Mouse (Mus musculus): ENCODE results near the gene Plk1. TPM values are rescaled to one million over a fixed set of nuclear protein-coding genes. Genes with fewer than 3 reads are reported as not detected.

Plk1 gene
- polyA plus RNA-seq, 1 experiment, result not detected

- WGBS, result 93% methylated on average over 2 of the region's 2 CpGs
- TF ChIP-seq POLR2A (IDR thresholded peaks at IDR 0.05; ENCODE audit: insufficient read depth, low read depth, low read length), result no peak
- no peak for TF ChIP-seq CTCF (IDR thresholded peaks at IDR 0.05; ENCODE audit: insufficient read depth, low read depth, low read length)
- no peak overlapping the region for H3K4me3 ChIP-seq (ENCODE audit: insufficient read depth, low read depth, low read length)
- H3K27ac ChIP-seq (ENCODE audit: insufficient read depth, low read depth, low read length), result no peak overlapping the region
- H3K4me1 ChIP-seq (ENCODE audit: control insufficient read depth, insufficient read depth, low read length), result no peaks in the 10 kb centered on the region
Observed at GRCm38 (mm10) chr7:122206121-122206520, 46.9 kb downstream of the Plk1 start.

DNA sequence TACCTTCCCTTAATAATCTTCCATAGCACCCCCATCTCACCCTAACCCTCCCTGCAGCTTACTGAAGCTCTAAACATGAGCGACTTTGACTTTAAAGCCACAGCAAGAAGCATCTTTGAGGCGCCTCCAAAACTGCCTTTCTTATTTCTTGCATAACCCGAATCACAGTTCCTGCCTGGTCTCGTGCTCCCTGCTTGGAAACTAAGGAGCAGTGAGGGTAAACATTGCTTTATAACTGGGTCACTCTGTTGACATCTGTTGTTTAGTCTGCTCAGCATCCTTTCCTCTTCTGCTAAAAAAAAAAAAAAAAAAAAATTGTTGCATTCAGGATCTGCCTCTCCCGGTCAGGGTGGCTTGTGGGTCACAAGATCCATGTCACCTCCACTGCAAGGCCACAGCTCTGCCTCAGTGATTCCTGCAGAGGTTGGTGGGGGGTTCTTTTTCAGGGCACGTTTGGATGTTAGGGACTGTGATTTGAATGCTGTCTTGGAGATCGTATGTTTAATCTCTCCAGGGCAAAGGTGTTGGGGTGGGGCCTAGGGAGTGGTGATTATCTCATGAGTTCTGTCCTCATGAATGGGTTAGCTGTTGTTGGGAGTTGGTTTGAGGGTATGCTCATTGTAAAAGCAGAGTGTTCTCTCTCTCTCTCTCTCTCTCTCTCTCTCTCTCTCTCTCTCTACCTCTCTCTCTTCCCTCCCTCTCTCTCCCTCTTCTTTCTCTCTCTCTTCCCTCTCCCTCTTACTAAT lies 49.2 kb downstream of the Plk1 start:
- WGBS, result 43% methylated on average over 7 of the region's 7 CpGs
- Histone ChIP-seq H3K4me1 (ENCODE audit: control insufficient read depth, insufficient read depth, low read length) (no peaks in the 10 kb centered on the region), H3K27ac (ENCODE audit: insufficient read depth, low read depth, low read length) (no peak overlapping the region), H3K4me3 (ENCODE audit: insufficient read depth, low read depth, low read length) (no peak overlapping the region)
- TF ChIP-seq CTCF (IDR thresholded peaks at IDR 0.05; ENCODE audit: insufficient read depth, low read depth, low read length) (no peak), POLR2A (IDR thresholded peaks at IDR 0.05; ENCODE audit: insufficient read depth, low read depth, low read length) (no peak)

DNA sequence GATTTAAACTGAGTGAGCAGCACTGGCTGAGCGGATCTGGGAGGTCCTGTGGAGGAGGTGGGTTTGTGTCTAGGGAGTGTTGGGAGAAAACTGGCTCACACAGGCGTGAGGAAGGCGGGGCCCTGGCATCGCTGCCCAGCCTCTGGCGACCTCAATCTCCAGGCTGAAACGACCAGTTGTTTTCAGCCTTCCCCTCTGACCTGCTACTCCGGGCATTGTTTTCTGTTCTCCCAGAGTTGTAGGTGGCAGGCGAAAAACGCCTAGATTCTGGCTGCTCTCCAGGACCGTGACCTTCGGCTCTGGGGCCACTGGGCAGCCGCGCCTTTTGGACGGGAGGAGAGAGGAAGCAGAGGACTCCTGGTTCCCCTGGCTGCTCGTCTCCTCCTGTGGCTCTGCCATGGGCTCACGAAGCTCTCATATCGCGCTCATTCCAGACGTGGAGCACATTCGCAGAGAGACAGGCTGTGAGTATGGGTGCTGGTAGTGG lies 60.1 kb downstream of the Plk1 start, which contains the start of gene Chp2:
Gene Chp2, plus strand, starts transcription at position 182 of the 487 bp plus-strand sequence.
- Histone ChIP-seq H3K4me1 (ENCODE audit: control insufficient read depth, insufficient read depth, low read length) (peaks cover 11% of the 10 kb centered on the region), H3K27ac (ENCODE audit: insufficient read depth, low read depth, low read length) (no peak within 1 kb of the TSS), H3K4me3 (ENCODE audit: insufficient read depth, low read depth, low read length) (peak within 1 kb of the TSS; percentile 16; the same call in 1 of the 2 replicates)
- TF ChIP-seq POLR2A (IDR thresholded peaks at IDR 0.05; ENCODE audit: insufficient read depth, low read depth, low read length) (no peak), CTCF (IDR thresholded peaks at IDR 0.05; ENCODE audit: insufficient read depth, low read depth, low read length) (no peak)
- whole genome bisulfite sequencing, result 19% methylated on average over 20 of the region's 20 CpGs

Other genes with a start within 250 kb of the Plk1 start
- gene Cog7, start 177.7 kb upstream of the Plk1 start, polyA plus RNA-seq (2012; ENCODE audit: insufficient read depth, insufficient read length, low replicate concordance, missing spikeins), result not detected in 2 replicates
- not detected in 2 replicates for gene Gga2, start 138.2 kb upstream of the Plk1 start, polyA plus RNA-seq (2012; ENCODE audit: insufficient read depth, insufficient read length, low replicate concordance, missing spikeins)
- gene Ubfd1, start 92.3 kb upstream of the Plk1 start, polyA plus RNA-seq (2012; ENCODE audit: insufficient read depth, insufficient read length, low replicate concordance, missing spikeins), result not detected in 2 replicates
- gene Ears2, start 92.2 kb upstream of the Plk1 start, polyA plus RNA-seq (2012; ENCODE audit: insufficient read depth, insufficient read length, low replicate concordance, missing spikeins), result not detected in 2 replicates
- not detected in 2 replicates for gene Ndufab1, start 57.6 kb upstream of the Plk1 start, polyA plus RNA-seq (2012; ENCODE audit: insufficient read depth, insufficient read length, low replicate concordance, missing spikeins)
- gene Palb2, start 26.5 kb upstream of the Plk1 start, polyA plus RNA-seq (2012; ENCODE audit: insufficient read depth, insufficient read length, low replicate concordance, missing spikeins), result not detected in 2 replicates
- not detected in 2 replicates for gene Dctn5, start 26.4 kb upstream of the Plk1 start, polyA plus RNA-seq (2012; ENCODE audit: insufficient read depth, insufficient read length, low replicate concordance, missing spikeins)
- gene Ern2, start 26.8 kb downstream of the Plk1 start, polyA plus RNA-seq (2012; ENCODE audit: insufficient read depth, insufficient read length, low replicate concordance, missing spikeins), result not detected in 2 replicates
- not detected in 2 replicates for gene Chp2, start 60.1 kb downstream of the Plk1 start, polyA plus RNA-seq (2012; ENCODE audit: insufficient read depth, insufficient read length, low replicate concordance, missing spikeins)
- 270 and 694 TPM in 2 replicates for gene Prkcb, start 129.3 kb downstream of the Plk1 start, polyA plus RNA-seq (2012; ENCODE audit: insufficient read depth, insufficient read length, low replicate concordance, missing spikeins)

Measured in olfactory bulb, adult 2 months (tissue).